Mouse (Mus musculus): ENCODE results near the gene Tgm6.

- no peak for TF ChIP-seq CTCF (IDR thresholded peaks at IDR 0.05; ENCODE audit: insufficient read depth, low read depth, low read length)
- TF ChIP-seq POLR2A (IDR thresholded peaks at IDR 0.05; ENCODE audit: insufficient read depth, low read depth, low read length): no peak
These were observed 67.3 kb downstream of the Tgm6 start for GRCm38 (mm10) chr2:130179507-130180019.

All from olfactory bulb, adult 2 months (tissue).